Mouse (Mus musculus) megakaryocyte, embryonic 14.5 days (primary cell): ENCODE measurements around the gene C1qtnf3. TPM values are rescaled to one million over a fixed set of nuclear protein-coding genes. Genes with fewer than 3 reads are reported as not detected.

ENCODE experiments used
- H3K27me3 ChIP-seq: replicated peaks from 2 replicates; pipeline ENCODE3; 2012; ENCODE audit warnings: inconsistent platforms
- H3K36me3 ChIP-seq: replicated peaks from 2 replicates; pipeline ENCODE3; 2012; ENCODE audit warnings: low read length, inconsistent platforms, mixed read lengths
- H3K4me1 ChIP-seq: 2 replicates; pipeline ENCODE4 v1.6.1; 2012; ENCODE audit warnings: inconsistent platforms
- H3K4me3 ChIP-seq: replicated peaks from 2 replicates; pipeline ENCODE3; 2012; ENCODE audit warnings: moderate library complexity, mild to moderate bottlenecking, inconsistent platforms
- H3K9me3 ChIP-seq: 2 replicates; pipeline ENCODE4 v1.6.1; 2012; ENCODE audit warnings: inconsistent platforms
- FLI1 ChIP-seq: IDR thresholded peaks from 2 replicates; pipeline ENCODE4 v1.6.1; 2012; ENCODE audit warnings: low read length, inconsistent platforms, mixed read lengths
- GATA1 ChIP-seq: IDR thresholded peaks from 3 replicates; pipeline ENCODE4 v1.6.1; 2012; ENCODE audit warnings: mixed read lengths, low read length, inconsistent platforms, borderline replicate concordance
- polyA plus RNA-seq: library from polyadenylated mRNA; stranded (reverse); fragments of >175 nt; gene quantifications from 2 replicates; pipeline ENCODE4 v1.2.3, GENCODE M21; 2012; ENCODE audit warnings: low replicate concordance; ENCODE audit not compliant: insufficient read depth

The C1qtnf3 gene
- polyA plus RNA-seq, 1 experiment = not detected

- no peak overlapping the region for H3K4me3 ChIP-seq
- TF ChIP-seq FLI1 (no peak), GATA1 (no peak)
- H3K9me3 ChIP-seq = no peaks in the 10 kb centered on the region
- H3K36me3 ChIP-seq = no peaks in the 10 kb centered on the region
- peaks cover 13% of the 10 kb centered on the region for H3K27me3 ChIP-seq
- H3K4me1 ChIP-seq = peaks cover 5% of the 10 kb centered on the region; the same call in 1 of the 2 replicates
Measured at GRCm38 (mm10) chr15:11014931-11015330, 62.8 kb downstream of the C1qtnf3 start.

GRCm38 (mm10) chr15:11026801-11027561 lies 74.8 kb downstream of the C1qtnf3 start:
- TF ChIP-seq GATA1 (no peak), FLI1 (no peak)
- H3K36me3 ChIP-seq = no peaks in the 10 kb centered on the region
- no peak overlapping the region for H3K4me3 ChIP-seq
- H3K9me3 ChIP-seq = no peaks in the 10 kb centered on the region
- H3K4me1 ChIP-seq = no peaks in the 10 kb centered on the region
- H3K27me3 ChIP-seq = peaks cover 26% of the 10 kb centered on the region

Other genes with a start within 250 kb of the C1qtnf3 start
- 2.1 TPM in 1 of 2 replicates, not detected in the other for gene Rai14, start 237.7 kb upstream of the C1qtnf3 start, polyA plus RNA-seq
- 2.6 TPM in 1 of 2 replicates, not detected in the other for gene Amacr, start 29.4 kb downstream of the C1qtnf3 start, polyA plus RNA-seq
- gene Slc45a2, start 48.4 kb downstream of the C1qtnf3 start, polyA plus RNA-seq = not detected in 2 replicates
- not detected in 2 replicates for gene Rxfp3, start 85.7 kb downstream of the C1qtnf3 start, polyA plus RNA-seq
- gene Adamts12, start 112.5 kb downstream of the C1qtnf3 start, polyA plus RNA-seq = 0.18 TPM in 1 of 2 replicates, not detected in the other